Mouse (Mus musculus) hindbrain, embryonic 11.5 days (tissue): ENCODE results near the gene Dpy19l2. TPM values are rescaled to one million over a fixed set of nuclear protein-coding genes. Genes with fewer than 3 reads are reported as not detected.

Experiments used
- ATAC-seq: fragments of 200-750 bp; cut with Nextera tagmentation; 2 replicates; pipeline ENCODE4 v1.8.0; 2017; ENCODE audit warnings: mild to moderate bottlenecking, moderate TSS enrichment, moderate library complexity; ENCODE audit not compliant: low FRiP score
- DNase-seq: peaks from one replicate; pipeline ENCODE4 v3.0.0-alpha.2; 2015; ENCODE audit warnings: low spot score
- H3K27ac ChIP-seq: fragments of 300-500 bp; sonication (generic); 2 replicates; pipeline ENCODE4 v1.5.1; 2014; ENCODE audit warnings: mild to moderate bottlenecking, low read depth, low read length
- H3K27me3 ChIP-seq: fragments of 300-500 bp; sonication (generic); 2 replicates; pipeline ENCODE4 v1.6.1; 2014; ENCODE audit warnings: mild to moderate bottlenecking, low read length, moderate library complexity, mixed read lengths; ENCODE audit not compliant: control insufficient read depth, insufficient read depth
- H3K36me3 ChIP-seq: fragments of 300-500 bp; sonication (generic); 2 replicates; pipeline ENCODE4 v1.6.1; 2014; ENCODE audit warnings: mild to moderate bottlenecking, low read length, moderate library complexity, mixed read lengths; ENCODE audit not compliant: control insufficient read depth, insufficient read depth
- H3K4me1 ChIP-seq: fragments of 300-500 bp; sonication (generic); replicated peaks from 2 replicates; pipeline ENCODE4 v1.6.1; 2014; ENCODE audit warnings: low read length, mixed read lengths; ENCODE audit not compliant: control insufficient read depth, insufficient read depth
- H3K4me2 ChIP-seq: fragments of 300-500 bp; sonication (generic); replicated peaks from 2 replicates; pipeline ENCODE4 v1.6.1; 2014; ENCODE audit warnings: mild to moderate bottlenecking, low read depth, low read length
- H3K4me3 ChIP-seq: fragments of 300-500 bp; sonication (generic); 2 replicates; pipeline ENCODE4 v1.5.1; 2014; ENCODE audit warnings: low read depth, low read length
- H3K9ac ChIP-seq: fragments of 300-500 bp; sonication (generic); 2 replicates; pipeline ENCODE4 v1.6.1; 2014; ENCODE audit warnings: low read depth, low read length
- H3K9me3 ChIP-seq: fragments of 300-500 bp; sonication (generic); 2 replicates; pipeline ENCODE4 v1.6.1; 2016; ENCODE audit warnings: low read length; ENCODE audit not compliant: control insufficient read depth
- WGBS: fragments of 180-500 bp; shearing (Covaris S2); extraction: QIAGEN DNeasy Blood & Tissue Kit; methylation state at CpG from one replicate; pipeline ENCODE4 v1.1.7; 2014; 5-methylcytosine and 5-hydroxymethylcytosine counted together
- polyA plus RNA-seq: library from polyadenylated mRNA; unstranded; fragments of >200 nt; fragmentation: Nextera tagmentation; extraction: Ambion mirVana; gene quantifications from 2 replicates; pipeline ENCODE4 v1.2.1, GENCODE M21; 2014

Dpy19l2 gene
- polyA plus RNA-seq, 1 experiment from 2014 or later = 0.62 TPM

DNA sequence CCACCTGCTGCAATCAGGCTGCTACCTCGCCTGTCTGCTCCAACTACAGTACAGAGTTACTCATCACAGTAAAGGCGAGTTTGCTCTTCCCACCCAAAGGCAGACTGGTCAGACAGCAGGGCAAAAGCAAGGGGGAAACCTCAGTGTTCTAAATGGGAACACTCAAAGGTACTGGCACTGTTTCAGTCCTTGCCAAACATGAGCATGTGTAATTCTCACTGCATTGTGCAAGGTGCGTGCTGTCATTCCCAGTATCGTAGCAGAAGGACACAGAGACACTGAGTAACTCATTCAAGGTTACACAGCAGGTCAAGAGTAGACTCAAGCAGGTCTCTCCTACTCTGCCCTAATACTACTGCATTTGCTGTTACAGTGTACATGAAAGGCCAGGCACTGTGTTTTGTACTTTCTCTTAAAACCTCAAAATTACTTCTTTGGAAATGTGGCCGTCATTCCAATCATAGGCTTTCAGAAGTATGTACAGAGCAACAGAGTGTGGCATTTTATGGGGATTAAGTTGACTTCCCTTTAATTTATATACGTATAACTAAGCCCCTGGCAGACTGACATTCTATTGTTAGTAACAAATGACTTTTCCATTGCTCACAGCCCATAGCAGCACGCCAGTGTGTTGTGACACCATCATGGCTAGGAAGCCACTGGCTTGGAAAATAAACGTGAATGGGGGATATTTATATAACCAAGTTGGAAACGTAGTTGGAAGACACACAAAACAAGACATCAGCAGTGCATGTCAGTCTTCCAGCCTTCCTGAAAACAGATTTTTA lies 182.6 kb downstream of the Dpy19l2 start:
- no peak overlapping the region for H3K4me2 ChIP-seq
- H3K9ac ChIP-seq = no peak overlapping the region
- no peaks in the 10 kb centered on the region for H3K36me3 ChIP-seq
- DNase-seq (no peak), ATAC-seq (no peak)
- no peak overlapping the region for H3K27ac ChIP-seq
- no peaks in the 10 kb centered on the region for H3K9me3 ChIP-seq
- no peaks in the 10 kb centered on the region for H3K27me3 ChIP-seq
- no peak overlapping the region for H3K4me3 ChIP-seq
- no peaks in the 10 kb centered on the region for H3K4me1 ChIP-seq
- WGBS = 76% methylated on average over 9 of the region's 9 CpGs

DNA sequence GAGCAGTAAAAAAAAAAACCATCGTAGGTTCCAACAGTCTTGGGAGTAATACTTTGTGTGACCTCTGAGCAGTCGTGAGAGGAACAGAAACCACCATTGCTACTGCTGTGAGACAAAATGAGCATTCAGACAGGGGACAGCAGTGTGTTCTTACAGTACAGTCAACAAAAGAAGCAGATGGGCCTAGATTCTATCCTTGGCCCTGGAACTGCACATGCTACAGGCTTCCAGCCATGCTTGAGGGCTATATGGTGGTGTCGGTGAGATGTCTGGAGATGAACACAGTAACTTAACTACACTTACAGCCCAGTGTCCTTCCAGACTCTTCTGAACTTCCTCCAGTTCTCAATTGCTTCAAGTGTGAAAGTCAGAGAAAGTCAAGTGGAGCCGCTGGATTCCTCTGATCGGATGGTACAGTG lies 184.0 kb downstream of the Dpy19l2 start:
- no peaks in the 10 kb centered on the region for H3K27me3 ChIP-seq
- no peaks in the 10 kb centered on the region for H3K4me1 ChIP-seq
- DNase-seq (no peak), ATAC-seq (no peak)
- H3K4me3 ChIP-seq = no peak overlapping the region
- H3K27ac ChIP-seq = no peak overlapping the region
- no peaks in the 10 kb centered on the region for H3K9me3 ChIP-seq
- H3K4me2 ChIP-seq = no peak overlapping the region
- no peaks in the 10 kb centered on the region for H3K36me3 ChIP-seq
- 91% methylated on average over 5 of the region's 5 CpGs for WGBS
- no peak overlapping the region for H3K9ac ChIP-seq

DNA sequence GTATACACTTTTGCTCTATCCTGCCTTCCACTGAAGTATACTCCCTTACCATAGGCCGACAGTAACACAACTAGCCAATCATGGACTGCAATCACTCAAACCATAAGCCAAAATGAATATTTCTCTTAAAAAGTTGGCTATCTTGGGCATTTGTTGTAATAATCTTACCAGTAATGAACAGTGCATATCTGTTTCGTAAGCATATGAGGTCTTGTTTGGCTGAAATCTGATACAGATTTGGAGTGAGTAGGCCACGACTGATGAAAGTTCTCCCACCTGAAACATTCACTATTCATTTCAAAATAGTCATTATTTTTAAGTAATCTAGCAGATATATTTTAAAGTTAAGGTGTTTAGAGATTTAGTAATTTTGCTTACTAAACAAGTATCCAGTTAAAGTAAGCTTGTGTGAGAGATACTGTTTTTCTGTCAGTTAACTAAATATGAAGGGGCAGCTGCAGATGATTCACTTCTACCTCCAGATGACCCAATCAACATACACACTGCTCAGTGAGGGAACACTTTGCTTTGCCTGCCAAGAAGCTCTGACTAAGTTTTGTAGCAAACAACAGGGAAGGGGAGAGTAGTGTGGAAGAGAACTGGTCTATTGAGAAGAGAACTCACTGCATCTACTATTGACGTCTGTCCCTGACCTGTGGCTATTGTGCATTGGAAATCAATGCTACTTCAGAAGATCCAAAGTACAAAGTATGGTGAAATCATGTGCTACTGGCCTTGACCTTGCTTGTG lies 184.5 kb downstream of the Dpy19l2 start:
- H3K9ac ChIP-seq = no peak overlapping the region
- H3K4me3 ChIP-seq = no peak overlapping the region
- WGBS = 88% methylated on average over 4 of the region's 4 CpGs
- no peaks in the 10 kb centered on the region for H3K27me3 ChIP-seq
- H3K9me3 ChIP-seq = no peaks in the 10 kb centered on the region
- H3K4me2 ChIP-seq = no peak overlapping the region
- no peak for ATAC-seq
- no peak for DNase-seq
- no peaks in the 10 kb centered on the region for H3K36me3 ChIP-seq
- no peaks in the 10 kb centered on the region for H3K4me1 ChIP-seq
- H3K27ac ChIP-seq = no peak overlapping the region

DNA sequence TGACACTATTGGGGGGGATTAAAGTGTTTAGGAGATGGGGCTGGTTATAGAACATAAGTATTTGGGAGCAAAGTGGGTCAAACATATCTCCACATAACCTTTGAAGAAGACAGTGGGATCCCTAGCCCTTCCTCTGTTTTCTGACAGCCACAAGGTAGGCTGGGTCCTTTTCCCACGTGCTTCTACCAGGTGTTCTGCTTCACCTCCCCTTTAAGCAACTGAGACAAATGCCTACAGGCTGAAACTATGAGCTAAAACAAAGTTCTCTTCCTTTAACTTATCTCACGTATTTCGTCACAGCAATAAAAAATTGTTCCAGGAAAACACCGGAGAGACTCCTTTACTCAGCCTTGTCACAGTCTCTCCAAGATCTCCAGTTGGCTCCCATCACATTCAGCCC lies 187.2 kb downstream of the Dpy19l2 start:
- no peak for ATAC-seq
- no peak overlapping the region for H3K4me2 ChIP-seq

More for the DNA sequence above, 187.2 kb downstream of the Dpy19l2 start:
- Histone ChIP-seq H3K27me3 (no peaks in the 10 kb centered on the region), H3K4me1 (no peaks in the 10 kb centered on the region), H3K36me3 (no peaks in the 10 kb centered on the region), H3K27ac (no peak overlapping the region), H3K9ac (no peak overlapping the region), H3K9me3 (no peaks in the 10 kb centered on the region), H3K4me3 (no peak overlapping the region)
- WGBS = 84% methylated on average over 4 of the region's 4 CpGs
- DNase-seq = no peak

Other genes with a start within 250 kb of the Dpy19l2 start
- gene Dpy19l1, start 193.2 kb downstream of the Dpy19l2 start, polyA plus RNA-seq = 14.7 and 14.8 TPM in 2 replicates
- gene Cypt4, start 71.1 kb downstream of the Dpy19l2 start, polyA plus RNA-seq = not detected in 2 replicates
- gene Tbx20, start 78.0 kb upstream of the Dpy19l2 start, polyA plus RNA-seq = 1.7 and 4.3 TPM in 2 replicates